Mouse (Mus musculus) urinary bladder, adult 18-20 months (tissue): ENCODE measurements around the gene Vmn2r102.

Source experiments
- DNase-seq, 2 experiments: peaks; one replicate each; pipeline ENCODE4 v3.0.0; 2022; ENCODE audit warnings: low spot score in 2 of 2, mixed read lengths in 2 of 2

Vmn2r102 gene

GRCm38 (mm10) chr17:19660028-19660427, at the start of gene Vmn2r102:
Vmn2r102 (plus strand) TSS chr17:19660328.
- no peak for DNase-seq

GRCm38 (mm10) chr17:19629328-19629727, 30.8 kb upstream of the Vmn2r102 start:
- no peak for DNase-seq

GRCm38 (mm10) chr17:19658447-19658846, 1.7 kb upstream of the Vmn2r102 start:
- DNase-seq: no peak

GRCm38 (mm10) chr17:19692062-19692461, 31.9 kb downstream of the Vmn2r102 start:
- no peak for DNase-seq
